Mouse (Mus musculus) CD4-positive helper T cell, adult 2 months (primary cell): ENCODE results near the gene Ptrh1.
A peak's percentile ranks its signal among the peaks of the same experiment; 100 is the strongest.

ENCODE experiments used
- DNase-seq: peaks from one replicate; pipeline ENCODE4 v3.0.0-alpha.2; 2012; ENCODE audit warnings: low read depth, missing footprints, low spot score

Gene Ptrh1

DNA sequence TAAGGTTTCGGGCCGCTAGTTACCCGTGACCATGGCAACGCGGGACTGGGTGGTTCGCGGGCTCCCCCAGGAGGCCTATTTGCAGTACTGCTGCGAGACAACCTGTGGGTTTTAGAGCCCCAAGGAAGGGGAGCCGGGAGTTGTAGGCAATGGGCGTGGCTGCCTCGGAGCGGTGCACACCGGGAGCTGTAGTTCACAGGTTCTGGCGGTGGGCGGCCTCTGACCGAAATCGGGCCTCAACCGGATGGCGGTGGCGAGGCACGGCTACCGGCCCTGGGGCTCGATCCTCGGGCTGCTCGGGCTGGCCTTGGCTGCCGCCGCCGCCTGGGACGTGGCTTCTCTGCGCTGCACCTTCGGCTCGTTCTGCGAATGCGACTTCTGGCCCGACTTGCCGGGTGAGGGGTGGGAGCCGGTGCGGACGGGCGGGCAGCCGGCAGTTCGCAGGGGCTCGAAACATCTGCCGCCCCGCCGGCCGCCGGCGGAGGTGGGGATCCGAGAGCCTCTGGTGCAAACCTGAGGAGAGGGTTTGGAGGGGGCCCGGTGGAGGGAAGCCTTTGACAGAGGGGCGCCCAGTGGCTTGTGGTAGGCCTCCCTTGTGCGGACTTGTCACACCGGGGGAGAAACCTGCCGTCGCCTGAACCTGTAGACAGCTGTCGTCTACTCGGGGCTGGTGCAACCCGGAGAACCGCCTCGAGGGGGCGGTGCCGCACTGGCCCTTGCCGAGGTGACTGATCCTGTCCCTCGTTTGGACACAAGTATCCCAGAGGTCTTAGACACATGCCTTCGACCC lies 18.3 kb upstream of the Ptrh1 start, which contains the start of gene Tor2a:
Gene Tor2a, plus strand, starts transcription at position 179 of the 790 bp plus-strand sequence.
- peak; percentile 98 for DNase-seq

DNA sequence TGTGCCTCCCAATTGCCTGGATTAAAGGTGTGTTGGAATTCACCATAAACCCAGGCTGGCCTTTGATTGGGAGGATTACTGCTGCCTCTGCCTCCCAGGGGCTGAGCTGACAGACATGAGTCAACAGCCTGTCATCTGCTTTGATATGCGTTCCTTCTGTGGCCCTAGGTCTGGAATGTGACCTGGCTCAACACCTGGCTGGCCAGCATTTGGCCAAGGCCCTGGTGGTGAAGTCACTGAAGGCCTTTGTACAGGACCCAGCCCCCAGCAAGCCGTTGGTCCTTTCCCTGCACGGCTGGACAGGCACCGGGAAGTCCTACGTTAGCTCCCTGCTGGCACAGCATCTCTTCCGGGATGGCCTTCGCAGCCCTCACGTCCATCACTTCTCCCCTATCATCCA lies 17.1 kb upstream of the Ptrh1 start:
- DNase-seq, result no peak

DNA sequence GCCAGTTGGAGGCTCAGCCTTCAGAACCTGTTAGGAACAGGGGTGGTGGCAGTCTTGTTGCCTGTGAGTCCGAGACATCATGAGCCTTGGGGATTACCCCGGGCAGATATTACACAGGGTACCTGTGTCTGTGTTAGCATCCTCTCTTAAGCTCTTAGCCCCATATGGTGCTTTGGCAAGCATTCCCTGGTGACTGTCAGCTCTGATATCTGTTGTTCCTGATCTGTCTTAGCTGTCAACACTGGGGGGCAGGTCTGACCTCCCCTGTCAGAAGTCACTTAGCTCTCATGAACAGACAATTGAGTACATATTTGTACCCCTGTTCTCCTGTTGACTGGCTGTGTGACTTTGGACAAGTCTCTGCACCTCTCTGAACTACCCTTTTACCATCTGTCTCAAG lies 16.6 kb upstream of the Ptrh1 start:
- DNase-seq, result no peak

DNA sequence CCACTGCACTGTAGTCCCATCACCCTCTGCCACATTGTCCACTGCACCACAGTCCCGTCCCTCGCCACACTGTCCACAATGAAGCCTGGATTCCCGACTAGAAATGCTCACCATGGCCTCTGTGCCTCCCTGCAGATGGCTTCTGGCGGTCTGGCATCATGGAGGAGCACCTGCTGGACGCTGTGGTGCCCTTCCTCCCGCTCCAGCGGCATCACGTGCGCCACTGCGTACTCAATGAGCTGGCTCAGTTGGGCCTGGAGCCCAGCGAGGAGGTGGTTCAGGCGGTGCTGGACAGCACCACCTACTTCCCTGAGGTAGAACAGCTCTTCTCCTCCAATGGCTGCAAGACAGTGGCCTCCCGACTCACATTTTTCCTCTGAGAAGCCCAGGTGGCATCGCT lies 14.2 kb upstream of the Ptrh1 start:
- no peak for DNase-seq

DNA sequence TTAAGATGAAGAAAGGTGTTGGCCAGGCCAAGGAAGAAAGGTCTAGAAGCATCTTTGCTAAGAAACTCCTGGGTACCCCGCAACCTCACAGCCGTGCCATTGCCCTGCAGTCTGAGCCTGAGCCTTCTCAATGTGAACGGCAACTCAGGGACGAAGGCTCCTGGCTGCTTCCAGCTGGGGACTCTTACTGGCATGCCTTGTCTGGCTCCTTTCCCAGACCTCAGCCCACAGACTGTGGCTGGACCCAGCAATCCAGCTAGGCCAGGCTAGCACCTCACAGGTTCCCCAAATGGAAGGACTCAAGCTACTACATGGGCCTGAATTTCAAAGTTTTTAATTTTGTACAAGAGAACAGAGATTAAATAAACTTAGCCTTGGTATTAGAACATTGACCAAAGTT lies 13.7 kb upstream of the Ptrh1 start:
- no peak for DNase-seq

DNA sequence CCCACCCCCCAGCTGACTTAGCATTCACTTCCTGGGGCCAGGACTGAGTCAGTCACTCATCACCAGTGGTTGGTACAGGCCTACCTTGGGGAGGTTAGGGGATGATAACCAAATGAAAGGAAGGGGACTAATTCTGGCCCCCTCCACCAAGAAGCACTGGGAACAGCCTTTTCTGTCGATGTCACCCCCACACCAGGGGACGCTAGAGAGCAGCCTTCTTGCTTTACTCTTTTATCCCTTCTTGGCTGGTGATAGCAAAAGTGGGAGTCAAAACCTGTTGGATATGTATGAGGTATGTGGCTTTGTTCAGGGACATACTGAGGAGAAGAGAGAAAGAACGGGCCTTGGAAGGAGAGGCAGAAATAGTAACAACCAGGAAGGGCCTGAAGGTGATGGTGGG lies 12.2 kb upstream of the Ptrh1 start:
- DNase-seq, result no peak

DNA sequence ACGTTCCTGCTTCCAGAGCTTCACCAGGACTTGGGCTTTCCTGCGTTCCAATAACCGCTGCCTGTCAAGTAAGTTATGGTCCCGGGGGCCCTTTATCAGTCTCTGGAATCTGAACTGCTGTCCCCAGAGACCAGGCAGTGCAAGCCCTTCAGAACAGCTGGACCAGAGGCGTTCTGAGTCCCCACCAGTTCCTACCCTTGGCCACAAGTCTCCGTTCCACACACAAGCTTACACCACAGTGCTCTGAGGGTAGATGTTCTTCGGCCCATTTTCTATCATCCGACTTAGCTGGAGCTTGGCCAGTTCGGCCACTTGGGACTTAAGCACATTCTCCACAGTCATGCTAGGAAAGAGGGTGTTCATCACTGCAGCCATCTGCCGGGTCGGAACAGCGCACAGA lies 8.3 kb upstream of the Ptrh1 start:
- no peak for DNase-seq

DNA sequence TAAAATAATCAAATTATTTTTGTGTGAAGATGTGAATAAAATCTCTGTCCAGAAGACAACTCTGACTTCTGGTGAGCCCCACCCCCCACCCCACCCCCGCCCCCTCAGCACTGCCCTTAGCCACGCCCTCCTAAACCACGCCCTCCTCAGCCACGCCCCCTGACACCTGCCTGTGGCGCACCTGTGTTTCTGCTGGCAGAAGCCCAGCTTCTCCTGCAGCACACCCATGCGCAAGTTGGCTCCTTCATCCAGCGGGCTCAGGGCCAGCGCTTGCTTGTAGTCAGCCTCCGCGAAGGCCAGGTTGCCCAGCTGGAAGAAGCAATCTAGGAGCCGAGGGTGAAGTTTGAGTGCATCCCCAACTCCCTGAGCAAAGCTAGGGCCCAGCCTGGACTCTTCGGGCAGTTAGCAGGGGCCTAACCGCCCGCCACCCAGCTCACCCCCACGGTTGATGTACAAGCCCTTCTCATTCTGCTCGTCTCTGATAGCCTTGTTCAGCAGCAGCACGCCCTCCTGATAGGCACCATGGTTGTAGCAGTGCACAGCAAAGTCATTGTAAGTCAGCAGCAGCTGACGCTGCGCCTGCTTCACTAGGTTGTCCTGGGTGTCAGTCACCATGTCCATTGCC lies 6.8 kb upstream of the Ptrh1 start:
- no peak for DNase-seq

DNA sequence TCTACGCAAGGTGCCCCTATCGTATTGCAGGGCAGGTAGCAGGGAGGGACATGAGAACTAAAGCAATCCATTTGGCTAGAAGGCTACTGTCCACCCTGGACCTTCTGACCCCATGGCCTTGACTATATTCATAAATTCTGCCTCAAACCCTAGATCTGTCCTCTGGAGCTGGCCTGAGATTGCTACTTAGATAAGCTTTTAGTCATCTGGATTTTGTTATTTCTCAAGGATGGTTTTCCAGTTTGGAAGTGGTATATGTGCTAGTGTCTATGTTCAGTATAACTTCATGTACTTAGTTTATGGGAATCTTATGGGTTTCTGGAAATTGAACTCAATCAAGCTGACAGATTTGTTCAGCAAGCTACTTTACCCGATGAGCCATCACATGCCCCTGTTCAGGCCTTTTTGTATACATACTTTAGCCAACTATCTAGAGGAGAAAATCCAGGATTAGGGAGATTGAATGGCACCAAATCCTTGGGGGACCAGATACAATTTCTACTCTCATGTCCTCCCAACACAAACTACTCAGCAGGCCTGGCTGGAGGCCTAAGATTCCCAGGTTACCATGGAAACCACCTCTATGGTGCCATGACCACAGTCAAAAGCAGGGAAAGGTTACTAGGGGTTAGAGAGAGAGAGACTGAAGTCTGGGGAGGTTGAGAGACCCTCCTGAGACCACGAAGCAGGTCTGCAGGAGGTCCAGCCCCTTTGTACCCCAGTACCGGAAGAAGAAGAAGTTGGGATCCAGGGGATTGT lies 6.1 kb upstream of the Ptrh1 start:
- DNase-seq, result no peak

DNA sequence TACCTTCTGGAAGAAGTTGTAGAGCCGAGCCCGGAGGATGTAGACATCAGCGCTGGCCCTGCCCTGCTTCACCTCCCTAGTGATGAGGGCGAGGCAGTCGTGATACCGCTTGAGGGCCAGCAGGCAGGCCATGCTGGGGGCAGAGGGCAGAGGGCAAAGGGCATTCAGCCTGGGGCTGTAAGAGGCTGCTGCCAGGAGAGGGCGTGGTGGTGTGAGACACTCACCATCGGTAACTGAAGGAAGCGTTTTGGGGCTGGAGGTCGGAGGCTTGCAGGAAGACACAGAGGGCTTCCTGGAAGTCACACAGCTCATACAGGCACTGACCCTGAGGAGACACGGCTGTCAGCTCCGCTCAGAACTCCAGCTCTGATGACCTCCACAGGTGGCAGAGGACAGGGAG lies 3.7 kb upstream of the Ptrh1 start:
- peak; percentile 52 for DNase-seq

DNA sequence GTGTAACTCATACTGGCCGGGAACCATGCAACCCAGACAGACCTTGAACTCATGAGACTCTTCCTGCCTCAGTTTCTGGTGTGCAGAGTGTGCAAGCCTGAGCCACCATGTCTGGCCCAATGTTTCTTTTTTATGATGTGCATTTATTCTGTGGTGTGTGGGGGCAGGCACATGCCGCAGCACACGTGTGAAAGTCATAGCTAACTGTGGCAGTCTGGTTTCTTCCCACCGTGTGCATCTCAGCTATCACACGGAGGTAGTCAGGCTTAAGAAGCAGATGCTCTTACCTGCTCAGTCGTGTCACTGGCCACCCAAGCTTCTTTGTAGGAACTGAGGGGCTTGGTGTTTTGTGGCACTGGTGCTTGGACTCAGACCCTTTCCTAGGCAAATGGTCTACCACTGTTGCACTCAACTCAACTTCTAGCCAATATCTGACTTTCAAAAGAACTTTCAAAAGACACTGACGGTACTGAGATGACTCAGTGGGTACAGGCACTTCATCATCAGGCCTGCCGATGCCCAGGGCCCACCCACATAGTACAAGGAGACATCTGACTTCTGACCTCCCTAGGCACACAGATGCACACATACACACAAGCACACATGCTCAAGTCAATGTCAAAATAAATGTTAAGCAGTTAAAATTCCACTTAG lies 2.8 kb upstream of the Ptrh1 start:
- DNase-seq, result peak; percentile 47

DNA sequence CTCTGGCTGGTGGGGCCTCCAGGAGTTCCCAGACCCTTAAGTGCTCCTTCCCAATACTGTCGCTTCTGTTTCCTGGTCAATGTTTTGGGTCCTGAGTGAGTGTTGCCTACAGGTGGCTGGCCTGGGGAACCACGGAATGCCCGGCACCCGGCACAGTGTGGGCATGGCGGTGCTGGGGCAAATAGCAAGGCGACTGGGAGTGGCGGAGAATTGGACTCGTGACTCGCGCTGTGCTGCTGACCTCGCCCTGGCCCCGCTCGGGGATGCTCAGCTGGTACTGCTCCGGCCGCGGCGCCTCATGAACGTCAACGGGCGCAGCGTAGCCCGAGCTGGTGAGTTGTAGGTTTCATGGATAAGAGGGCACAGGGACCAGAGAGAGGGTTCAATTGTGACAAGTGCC lies 606 bp downstream of the Ptrh1 start:
- DNase-seq, result no peak

DNA sequence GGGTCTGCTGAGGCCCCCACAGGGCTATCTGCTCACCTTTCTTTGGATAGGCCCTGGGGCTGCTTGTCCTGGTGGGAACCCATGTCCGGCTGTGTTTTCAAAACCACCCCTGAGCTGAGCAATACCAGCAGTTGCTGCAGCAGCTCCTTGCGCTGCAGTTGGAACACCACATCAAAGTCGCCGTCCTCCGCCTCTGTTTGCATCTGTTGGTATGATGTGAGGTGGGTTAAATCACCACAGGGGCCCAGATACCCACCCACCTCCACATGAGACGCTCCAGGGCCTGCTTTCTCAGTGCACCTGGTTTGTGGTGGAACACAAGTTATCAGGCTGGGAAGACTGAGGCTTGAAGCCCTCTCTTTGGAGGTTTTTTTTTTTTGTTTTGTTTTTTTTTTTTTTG lies 2.5 kb downstream of the Ptrh1 start:
- DNase-seq, result peak; percentile 74

DNA sequence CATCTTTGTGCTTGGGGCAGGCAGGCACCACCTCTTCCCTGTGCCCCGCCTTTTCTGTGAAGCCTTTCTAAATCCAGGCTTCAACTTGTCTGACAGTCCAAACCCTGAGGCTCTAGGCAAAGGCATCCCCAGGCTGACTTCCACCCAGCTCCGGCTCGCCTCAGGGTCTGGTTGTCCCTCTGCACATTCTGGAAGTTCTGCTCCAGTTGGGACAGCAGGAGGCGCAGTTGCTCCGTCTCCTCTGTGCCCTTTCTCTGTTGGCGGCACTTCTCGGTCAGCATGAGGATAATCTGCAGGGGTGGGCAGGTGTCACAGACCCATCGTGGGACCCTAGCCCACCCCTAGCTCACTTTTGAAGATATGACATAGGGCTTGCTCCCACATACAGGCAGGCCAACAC lies 3.5 kb downstream of the Ptrh1 start:
- DNase-seq, result peak; percentile 36

DNA sequence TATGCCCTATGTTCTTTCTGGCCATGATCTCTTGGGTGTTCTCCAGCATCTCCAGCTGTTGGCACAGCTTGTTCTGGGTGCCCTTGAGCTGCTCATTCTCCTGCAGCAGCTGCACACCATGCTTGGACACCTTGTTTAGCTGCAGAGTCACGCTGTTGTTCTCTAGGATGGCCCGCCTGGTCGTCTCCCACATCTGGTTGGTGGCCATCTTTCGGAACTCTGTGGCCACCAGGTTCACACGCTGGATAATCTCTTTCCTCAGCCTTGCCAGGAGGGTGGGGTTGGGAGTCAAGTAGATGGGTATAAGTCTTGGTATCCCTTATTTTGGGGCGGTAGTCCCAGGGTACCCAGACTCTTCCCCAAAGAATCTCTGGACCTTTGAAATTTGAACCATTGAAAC lies 4.1 kb downstream of the Ptrh1 start:
- no peak for DNase-seq

DNA sequence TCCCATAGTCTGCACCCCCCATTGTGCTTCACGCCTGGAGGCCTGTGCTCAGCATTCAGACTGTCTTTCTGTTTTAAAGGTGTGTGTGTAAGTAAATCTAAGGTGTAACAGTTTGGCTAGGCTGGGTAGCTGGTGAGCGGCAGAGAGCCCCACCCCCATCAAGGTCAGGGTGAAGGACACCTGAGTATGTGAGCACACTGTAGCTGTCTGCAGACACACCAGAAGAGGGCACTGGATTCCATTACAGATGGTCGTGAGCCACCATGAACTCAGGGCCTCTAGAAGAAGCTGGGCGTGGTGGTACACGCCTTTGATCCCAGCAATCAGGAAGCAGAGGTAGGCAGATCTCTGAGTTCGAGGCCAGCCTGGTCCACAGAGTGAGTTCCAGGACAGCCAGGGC lies 6.1 kb downstream of the Ptrh1 start:
- no peak for DNase-seq

DNA sequence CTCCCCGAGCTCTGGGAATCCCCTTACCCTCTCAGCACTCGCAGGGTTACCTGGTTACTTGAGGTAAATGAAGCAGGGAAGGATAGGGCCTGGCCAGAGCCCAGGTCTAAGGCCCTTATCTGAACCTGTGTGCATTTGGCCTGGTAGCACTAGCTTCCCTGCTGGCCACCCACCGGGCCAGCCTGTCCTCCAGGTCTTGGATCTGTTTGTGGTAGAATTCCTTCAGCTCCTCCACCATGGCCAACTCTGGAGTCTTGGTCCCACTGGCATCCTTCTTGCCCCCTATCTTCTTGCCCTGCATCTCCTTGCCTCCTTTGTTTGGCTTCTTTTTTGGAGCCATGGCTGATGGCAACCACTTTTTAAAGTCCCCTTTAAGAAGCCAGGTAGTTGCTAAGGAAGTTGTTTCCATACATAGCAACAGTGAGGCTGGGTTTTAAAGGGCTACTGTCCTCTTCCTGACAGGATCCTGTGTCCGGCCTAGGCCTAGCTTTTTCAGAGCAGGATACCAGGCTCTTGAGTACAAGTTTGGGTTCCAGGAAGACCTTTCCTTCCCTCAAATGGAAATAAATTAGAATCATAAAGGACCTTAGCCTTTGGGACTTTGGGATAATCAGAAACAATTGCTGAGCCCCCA lies 8.6 kb downstream of the Ptrh1 start, which contains the start of gene Cfap157:
Gene Cfap157, minus strand, starts transcription at position 381 of the 634 bp plus-strand sequence.
- DNase-seq, result no peak

DNA sequence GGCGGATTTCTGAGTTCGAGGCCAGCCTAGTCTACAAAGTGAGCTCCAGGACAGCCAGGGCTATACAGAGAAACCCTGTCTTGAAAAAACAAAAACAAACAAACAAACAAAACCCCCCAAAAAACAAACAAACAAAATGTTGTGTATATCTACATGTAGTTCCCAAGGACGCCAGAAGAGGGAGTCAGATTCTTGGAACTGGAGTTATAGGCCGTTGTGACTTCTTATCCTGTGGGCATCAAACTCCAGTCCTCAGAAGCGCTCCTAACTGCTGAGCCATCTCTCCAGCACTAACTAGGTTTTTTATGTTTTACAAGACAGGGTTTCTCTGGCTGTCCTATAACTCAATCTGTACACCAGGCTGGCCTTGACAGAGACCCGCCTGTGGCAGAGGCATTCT lies 11.6 kb downstream of the Ptrh1 start:
- DNase-seq, result peak; percentile 28

DNA sequence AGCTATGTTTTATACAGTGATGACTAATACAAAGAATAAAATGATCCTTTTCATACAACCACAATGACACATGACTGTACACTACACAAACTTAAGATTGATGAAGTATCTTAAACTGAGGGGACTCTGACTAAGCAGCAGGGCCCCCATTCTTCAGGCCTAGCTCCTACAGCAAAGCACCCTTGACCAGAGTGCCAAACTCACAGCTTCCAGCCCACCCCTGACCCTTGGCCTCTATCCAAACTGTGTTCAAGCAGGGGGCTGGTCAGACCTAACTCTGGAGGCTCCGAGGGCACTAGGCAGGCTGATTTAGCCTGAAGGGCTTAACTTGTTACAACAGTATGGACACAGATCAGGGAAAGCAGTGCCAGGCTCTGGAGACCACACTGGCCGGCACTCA lies 13.0 kb downstream of the Ptrh1 start:
- DNase-seq, result no peak

DNA sequence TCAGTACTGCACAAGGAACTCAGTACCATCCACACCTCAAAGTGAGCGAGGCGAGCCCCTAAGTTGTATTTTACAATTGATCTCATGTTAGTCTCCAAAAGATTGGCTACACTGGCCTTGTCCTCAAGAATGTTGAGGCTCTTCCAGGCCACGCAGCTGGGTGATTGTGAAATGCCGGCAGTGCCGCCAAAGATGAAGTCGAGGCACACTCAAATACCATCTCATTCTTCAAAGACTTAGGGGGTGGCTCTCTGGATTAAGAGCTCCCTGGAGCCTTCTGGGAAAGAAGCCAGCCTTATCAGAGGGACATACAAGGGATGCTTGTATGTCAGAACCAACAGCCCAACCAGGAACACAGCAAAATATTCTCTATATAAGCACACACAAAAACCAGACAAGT lies 15.7 kb downstream of the Ptrh1 start:
- no peak for DNase-seq

DNA sequence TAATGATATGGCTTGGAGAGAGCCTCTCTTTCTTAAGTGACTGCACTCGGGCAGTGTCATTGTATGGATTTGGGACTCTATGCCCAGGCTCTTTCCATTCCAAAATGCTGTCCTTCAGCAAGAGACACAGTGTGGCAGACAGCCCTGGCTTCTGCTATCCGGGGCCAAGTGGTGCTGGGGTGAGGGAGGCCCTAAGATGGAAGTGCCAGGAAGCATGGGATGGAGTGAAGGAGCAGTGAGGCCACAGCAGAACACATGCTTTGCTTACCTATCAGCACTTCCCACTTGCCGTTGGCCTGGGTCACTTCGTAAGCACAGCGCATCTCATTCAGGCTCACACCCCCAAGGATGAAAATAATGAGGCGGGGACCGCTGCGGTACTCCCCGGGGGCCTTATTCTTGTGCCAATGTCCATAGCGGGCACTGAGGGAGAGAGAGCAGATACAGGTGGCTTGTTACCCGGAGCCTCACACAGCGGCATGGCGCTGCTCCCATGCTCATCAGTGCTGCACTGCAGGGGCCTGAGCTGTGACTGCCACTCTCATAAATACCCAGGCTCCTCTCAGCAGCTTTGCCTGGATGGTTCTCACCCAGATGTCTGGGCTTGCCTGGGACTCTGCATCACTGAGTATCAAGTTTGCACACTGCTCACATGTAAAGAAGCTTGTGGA lies 20.3 kb downstream of the Ptrh1 start:
- no peak for DNase-seq
